Mouse (Mus musculus): Measurements from ENCODE around the gene Gan.

DNA sequence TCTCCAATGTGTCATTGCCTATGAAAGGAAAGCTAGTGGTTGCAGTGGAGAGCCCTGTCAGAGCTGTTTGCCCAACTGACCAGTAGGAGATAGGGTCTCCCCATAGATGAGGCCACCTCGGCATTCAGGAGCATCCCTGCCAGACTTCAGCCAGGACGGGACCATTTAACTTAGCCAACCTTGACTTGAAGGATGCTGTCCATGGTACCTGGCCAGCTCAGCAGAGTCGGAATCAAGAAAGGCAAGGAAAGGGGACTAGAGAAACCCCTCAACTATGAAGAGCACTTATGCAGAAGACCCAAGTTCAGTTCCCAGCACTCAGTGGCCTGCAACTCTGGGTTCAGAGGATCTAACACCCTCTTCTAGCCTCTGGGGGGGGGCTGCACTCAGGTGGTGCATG lies 15.8 kb downstream of the Gan start:
- no peak for TF ChIP-seq CTCF (IDR thresholded peaks at IDR 0.05 in 2 of 3, conservative IDR thresholded peaks at IDR 0.05 in 1 of 3; ENCODE audit: control insufficient read depth in 1 of 3, insufficient read depth in 1 of 3, low read depth in 2 of 3, low read length in 3 of 3, poor library complexity in 1 of 3, severe bottlenecking in 1 of 3)
- no peak for TF ChIP-seq ZC3H11A (IDR thresholded peaks at IDR 0.05; ENCODE audit: low read depth, low read length)
- TF ChIP-seq TBP (IDR thresholded peaks at IDR 0.05; ENCODE audit: low read depth, low read length): no peak
- TF ChIP-seq TAL1 (IDR thresholded peaks at IDR 0.05; ENCODE audit: low read length): no peak
- no peak for TF ChIP-seq TCF12 (IDR thresholded peaks at IDR 0.05; ENCODE audit: low read depth, low read length)
- TF ChIP-seq GABPA (IDR thresholded peaks at IDR 0.05; ENCODE audit: low read depth, low read length): no peak
- TF ChIP-seq EP300 (IDR thresholded peaks at IDR 0.05; ENCODE audit: low read depth in 1 of 2, low read length in 2 of 2): no peak
- no peak for TF ChIP-seq POLR2A (IDR thresholded peaks at IDR 0.05; ENCODE audit: control insufficient read depth in 1 of 2, insufficient read depth in 1 of 2, low read depth in 1 of 2, low read length in 2 of 2, poor library complexity in 1 of 2)
- TF ChIP-seq RCOR1 (IDR thresholded peaks at IDR 0.05; ENCODE audit: low read depth, low read length): no peak
- TF ChIP-seq NRF1 (IDR thresholded peaks at IDR 0.05; ENCODE audit: insufficient read depth, low read depth, low read length, poor library complexity, severe bottlenecking): no peak
- TF ChIP-seq POLR2AphosphoS5 (IDR thresholded peaks at IDR 0.05; ENCODE audit: borderline replicate concordance, low read depth, low read length): no peak

Data from MEL (cell line).